Mouse (Mus musculus): ENCODE measurements around the gene Fbxo34.
"Not testable (repeated sequence)": the region's sequence is repeated elsewhere in the genome, so short reads cannot be mapped to it uniquely, and the experiment has no call there.

Fbxo34 gene

GRCm38 (mm10) chr14:47450121-47450520, at the start of gene Fbxo34:
Gene Fbxo34, plus strand, starts transcription at chr14:47450421.
- not testable (repeated sequence) for DNase-seq (ENCODE audit: low read depth, low spot score)

DNA sequence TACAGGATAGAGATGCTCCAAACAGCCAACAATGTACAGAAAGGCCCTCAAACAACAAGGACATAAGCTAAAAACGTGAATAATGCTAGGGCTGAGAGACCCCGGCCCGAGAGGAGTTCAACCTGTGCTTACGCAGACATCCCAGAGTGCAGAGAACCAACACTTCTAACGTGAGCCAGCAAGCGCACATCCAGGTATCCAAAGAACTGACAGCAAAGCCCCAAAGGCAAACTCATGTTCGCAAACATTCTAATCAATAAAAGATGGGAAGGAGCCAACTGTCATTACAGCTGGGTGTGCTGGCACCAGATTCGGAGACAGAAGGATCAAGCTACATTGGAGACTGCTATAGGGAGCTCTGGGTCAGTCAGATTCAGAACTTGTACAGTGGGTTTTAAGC, 47.5 kb upstream of the Fbxo34 start:
- DNase-seq (ENCODE audit: low read depth, low spot score), result no peak

DNA sequence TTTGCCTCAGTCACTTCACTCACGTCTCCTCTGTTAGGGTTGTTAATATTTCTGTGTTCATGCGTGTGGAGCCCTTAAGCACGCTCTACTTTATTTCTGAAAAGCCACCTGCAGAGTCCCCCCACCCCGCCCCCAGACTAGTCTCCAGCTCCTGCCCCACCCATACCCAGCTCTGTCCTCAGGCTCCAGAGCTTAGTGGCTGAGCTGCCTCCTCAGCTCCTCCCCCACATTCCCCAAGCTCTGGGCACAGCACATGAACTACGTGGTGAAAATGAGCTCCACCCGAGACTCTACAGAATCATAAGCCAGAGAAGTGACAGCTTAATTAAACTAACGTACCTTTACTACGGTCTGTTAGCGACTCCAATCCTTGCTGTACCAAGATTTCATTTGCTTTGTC, 44.2 kb upstream of the Fbxo34 start:
- no peak for DNase-seq (ENCODE audit: low read depth, low spot score)

GRCm38 (mm10) chr14:47417346-47417745, 32.9 kb upstream of the Fbxo34 start:
- DNase-seq (ENCODE audit: low read depth, low spot score), result peak; percentile 7

- peak; percentile 85 for DNase-seq (ENCODE audit: low read depth, low spot score)
Observed at GRCm38 (mm10) chr14:47417775-47418665, 32.2 kb upstream of the Fbxo34 start, which contains the start of gene Dlgap5. Gene Dlgap5, minus strand, starts transcription at chr14:47418407.

GRCm38 (mm10) chr14:47418666-47418991, 31.6 kb upstream of the Fbxo34 start:
- DNase-seq (ENCODE audit: low read depth, low spot score), result peak; percentile 5

- no peak for DNase-seq (ENCODE audit: low read depth, low spot score)
Observed at GRCm38 (mm10) chr14:47419034-47419625, 31.1 kb upstream of the Fbxo34 start.

DNA sequence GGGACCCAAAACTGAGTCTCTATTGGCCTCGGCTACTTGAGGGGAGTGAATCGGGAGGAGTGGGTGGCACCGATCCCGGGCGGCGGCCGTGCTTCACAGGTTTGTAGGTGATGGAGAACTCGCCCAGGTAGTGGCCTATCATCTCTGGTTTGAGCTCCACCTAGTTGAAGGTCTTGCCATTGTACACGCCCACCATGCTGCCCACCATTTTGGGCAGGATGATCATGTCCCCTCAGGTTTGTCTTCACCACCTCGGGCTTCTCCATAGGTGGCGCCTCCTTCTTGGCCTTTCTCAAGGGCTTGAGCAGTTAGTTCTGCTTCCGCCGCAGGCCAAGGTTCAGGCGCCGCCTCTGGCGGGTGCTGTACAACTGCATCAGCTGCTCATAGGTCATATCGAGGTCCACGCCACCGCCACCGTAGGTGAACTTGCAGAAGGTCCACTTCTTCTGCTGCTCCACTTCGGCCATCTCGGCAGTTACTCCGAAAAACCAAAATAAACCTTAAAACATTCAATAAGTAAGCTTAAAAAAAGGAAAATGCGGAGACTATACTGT, 30.4 kb upstream of the Fbxo34 start:
- no peak for DNase-seq (ENCODE audit: low read depth, low spot score)

GRCm38 (mm10) chr14:47421606-47422005, 28.6 kb upstream of the Fbxo34 start:
- DNase-seq (ENCODE audit: low read depth, low spot score), result no peak

- no peak for DNase-seq (ENCODE audit: low read depth, low spot score)
Observed at GRCm38 (mm10) chr14:47422466-47422865, 27.8 kb upstream of the Fbxo34 start.

DNA sequence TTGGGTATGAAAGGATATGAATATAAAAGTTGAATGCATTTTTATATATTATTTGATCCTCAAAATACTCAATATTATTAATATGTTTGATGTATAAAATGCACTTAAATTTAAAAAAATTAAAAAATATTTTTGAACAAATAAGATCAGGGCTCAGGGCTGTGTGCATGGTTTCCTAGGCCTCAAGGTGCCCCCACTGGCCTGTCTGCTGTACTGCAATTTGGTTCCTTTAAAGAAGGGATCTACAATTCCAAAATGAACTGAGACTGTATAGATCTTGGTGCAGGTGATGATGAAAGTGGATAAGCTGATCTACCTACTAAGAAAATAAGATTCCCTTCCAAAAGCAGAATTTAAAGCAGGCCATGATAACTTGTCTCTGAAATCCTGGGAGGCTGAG, 17.2 kb upstream of the Fbxo34 start:
- peak; percentile 20 for DNase-seq (ENCODE audit: low read depth, low spot score)

- no peak for DNase-seq (ENCODE audit: low read depth, low spot score)
Observed at GRCm38 (mm10) chr14:47438947-47439346, 11.3 kb upstream of the Fbxo34 start.

DNA sequence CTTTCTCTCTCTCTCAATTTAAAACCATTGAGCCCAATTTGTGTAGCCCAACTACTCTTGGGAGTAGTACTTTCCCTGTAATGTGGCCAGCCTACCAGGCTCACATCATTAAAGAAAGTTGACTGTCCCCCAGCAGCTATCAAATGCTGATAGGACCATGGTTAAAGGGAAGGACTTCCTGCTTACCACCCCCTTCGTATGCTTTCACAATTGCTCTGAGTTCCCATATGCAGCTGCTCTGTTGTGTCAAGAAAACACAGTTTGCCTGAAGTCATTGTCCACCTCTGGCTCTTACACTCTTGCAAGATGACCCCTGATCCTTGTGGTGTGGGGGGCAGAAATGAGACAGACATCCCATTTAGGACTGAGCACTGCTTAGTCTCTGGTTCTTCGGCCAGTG, 5.3 kb upstream of the Fbxo34 start:
- DNase-seq (ENCODE audit: low read depth, low spot score), result no peak

DNA sequence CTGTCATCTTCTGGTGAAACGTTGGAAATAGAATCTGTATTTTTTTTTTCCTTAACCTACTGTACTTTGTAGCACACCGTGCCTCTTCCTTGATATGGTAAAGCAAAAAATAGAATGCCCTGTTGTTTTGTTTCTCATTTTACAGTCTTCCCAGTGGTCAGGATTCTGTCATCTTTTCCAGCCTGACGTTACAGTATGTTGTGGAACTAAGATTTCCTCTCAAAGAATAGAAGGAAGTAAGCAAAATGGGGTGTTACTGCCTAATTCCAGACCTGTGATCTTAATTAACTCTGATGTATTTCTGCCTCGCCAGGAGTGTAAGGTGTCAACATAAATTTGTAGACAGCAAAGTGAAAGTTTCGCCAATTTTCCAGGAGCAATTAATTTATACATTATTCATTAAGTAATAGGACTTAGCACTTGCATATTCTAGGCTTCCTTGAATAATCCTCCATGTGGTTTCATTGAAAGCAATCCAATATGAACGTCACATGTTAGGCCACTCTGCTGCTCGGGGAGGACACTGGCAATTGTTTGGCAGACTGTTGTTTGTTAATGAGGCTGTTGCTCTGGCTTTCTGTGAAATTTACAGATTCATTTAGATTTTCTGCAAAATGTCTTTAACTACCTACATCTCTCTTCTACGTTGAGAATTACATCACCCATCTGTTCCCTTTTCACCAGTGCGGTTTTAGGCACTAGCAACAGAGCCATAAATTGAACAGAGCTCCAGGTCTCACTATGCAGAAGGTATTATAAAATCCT, 4.7 kb upstream of the Fbxo34 start:
- no peak for DNase-seq (ENCODE audit: low read depth, low spot score)

DNA sequence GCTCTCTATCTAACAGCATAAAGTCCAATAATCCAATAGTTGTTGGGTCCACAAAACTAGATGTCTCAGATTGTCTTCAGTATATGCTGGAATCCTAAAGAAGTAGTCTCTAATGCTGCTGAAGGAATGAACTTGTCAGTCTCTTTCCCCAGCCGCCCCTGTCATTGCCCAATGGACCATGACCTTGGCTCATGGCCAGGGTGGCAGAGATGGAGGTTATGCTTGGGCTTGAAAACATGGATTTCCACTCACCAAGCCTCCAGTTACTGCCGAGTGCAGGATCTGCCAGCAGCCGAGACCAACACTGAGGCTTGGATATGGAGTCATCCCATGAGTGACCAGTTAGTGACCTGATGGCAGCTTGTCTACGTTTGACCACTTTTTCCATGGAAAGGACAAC, 9.3 kb downstream of the Fbxo34 start:
- no peak for DNase-seq (ENCODE audit: low read depth, low spot score)

GRCm38 (mm10) chr14:47461997-47462396, 11.8 kb downstream of the Fbxo34 start:
- DNase-seq (ENCODE audit: low read depth, low spot score), result no peak

DNA sequence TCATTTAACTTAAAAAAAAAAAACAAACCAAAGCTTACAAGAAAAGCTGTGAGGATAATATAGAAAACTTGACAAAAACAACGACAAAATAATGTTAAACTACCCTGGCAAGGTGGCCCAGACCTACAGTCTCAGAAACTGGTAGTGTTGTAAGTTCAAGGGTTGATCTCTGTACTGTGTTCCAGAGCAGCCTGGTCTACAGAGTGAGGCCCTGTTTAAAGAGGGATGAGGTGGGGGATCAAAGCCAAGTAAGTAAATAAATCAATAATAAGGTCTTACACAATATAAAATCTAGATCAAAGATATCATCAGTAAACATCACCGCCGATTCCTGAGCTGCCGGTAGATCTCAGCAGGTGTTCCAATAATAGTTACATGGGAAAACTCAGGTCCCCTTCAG, 12.2 kb downstream of the Fbxo34 start:
- DNase-seq (ENCODE audit: low read depth, low spot score), result no peak

GRCm38 (mm10) chr14:47462877-47463460, 12.7 kb downstream of the Fbxo34 start:
- DNase-seq (ENCODE audit: low read depth, low spot score), result no peak

DNA sequence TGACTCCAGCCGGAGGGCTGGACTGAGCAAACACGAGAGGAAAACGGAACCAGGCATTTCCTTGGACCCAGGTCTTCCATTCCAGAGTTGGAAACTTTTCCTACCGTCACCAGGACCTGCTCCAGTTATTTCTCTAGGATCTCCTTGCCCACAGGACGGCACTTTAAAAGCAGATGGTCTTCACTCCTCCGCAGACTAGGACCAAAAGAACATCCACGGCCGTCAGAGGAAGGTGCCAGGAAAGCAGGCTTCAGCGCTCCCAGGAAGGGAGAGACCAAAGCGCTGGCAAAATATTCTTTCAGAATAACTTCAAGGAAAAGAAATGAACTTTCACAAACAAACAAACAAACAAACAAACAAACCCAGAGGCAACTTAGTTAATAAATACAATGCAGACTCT, 14.2 kb downstream of the Fbxo34 start:
- DNase-seq (ENCODE audit: low read depth, low spot score), result no peak

DNA sequence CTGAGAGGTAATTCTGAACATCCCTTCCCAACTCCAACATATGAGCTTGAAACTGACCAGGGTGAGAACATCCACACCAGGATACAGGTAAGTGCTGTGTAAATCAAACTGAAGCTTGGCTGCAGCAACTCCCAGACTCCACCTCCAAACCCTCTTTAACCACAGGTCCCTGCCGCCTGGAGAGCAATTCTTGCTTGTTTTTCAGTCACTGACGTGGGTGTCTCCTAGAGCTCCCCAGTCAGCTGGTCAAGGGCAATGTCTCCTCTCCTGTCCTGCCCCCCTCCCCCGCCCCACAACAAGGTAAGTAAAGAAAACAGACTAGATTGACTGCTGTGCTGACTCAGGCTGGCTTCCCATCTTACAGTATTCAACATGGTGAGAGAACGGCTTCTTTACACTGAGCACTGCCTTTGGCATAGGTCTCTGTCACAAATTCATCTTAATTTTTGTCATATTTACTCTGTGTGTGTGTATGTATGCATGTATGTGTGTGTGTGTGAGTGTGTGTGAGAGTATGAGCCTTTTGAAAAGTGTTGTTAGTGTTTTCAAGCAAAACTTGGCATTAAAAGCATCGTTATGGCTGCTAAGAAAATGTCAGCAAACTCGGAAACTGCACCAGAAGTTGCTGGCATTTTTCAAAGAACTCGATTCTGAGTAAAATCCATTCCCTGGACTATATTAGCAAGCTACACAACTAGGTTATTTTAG, 15.4 kb downstream of the Fbxo34 start:
- no peak for DNase-seq (ENCODE audit: low read depth, low spot score)

DNA sequence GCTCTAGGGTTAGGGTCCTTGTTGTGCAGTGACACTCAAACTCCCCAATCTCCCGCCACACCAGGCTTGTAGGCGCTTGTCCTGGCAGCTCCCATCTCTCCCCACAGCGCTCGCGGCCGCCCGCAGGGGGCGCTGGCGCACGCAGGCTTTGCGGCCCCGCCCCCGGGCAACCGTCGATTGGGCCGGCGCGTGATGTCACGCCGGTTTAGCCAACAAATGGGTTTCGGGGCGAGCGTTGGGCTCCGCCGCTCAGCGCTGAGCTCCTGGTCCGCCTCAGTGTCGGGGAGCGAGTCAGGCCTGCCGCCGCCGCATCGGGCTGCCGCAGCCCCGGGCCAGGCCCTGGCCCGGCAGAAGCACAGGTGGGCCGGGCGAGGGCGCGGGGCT, 22.1 kb downstream of the Fbxo34 start:
- peak; percentile 76 for DNase-seq (ENCODE audit: low read depth, low spot score)
